Mouse (Mus musculus) ES-Bruce4 (cell line): ENCODE measurements around the gene Polr3g. TPM values are rescaled to one million over a fixed set of nuclear protein-coding genes. Genes with fewer than 3 reads are reported as not detected.
"Not testable (repeated sequence)": the region's sequence is repeated elsewhere in the genome, so short reads cannot be mapped to it uniquely, and the experiment has no call there.

Source experiments
- H3K27ac ChIP-seq: 2 replicates; pipeline ENCODE4 v1.5.1; 2012; ENCODE audit warnings: low read length, inconsistent platforms; ENCODE audit not compliant: insufficient read depth
- H3K27me3 ChIP-seq: 2 replicates; pipeline ENCODE4 v1.6.1; 2012; ENCODE audit warnings: mild to moderate bottlenecking, low read length, inconsistent platforms; ENCODE audit not compliant: control insufficient read depth, poor library complexity, insufficient read depth, severe bottlenecking
- H3K36me3 ChIP-seq: 2 replicates; pipeline ENCODE4 v1.6.1; 2012; ENCODE audit warnings: inconsistent platforms, mild to moderate bottlenecking, low read length, moderate library complexity; ENCODE audit not compliant: control insufficient read depth, poor library complexity, insufficient read depth, severe bottlenecking
- H3K4me1 ChIP-seq: one replicate; pipeline ENCODE4 v1.8.1; 2011; ENCODE audit warnings: low read length; ENCODE audit not compliant: control insufficient read depth, insufficient read depth
- H3K4me3 ChIP-seq: 2 replicates; pipeline ENCODE4 v1.5.1; 2011; ENCODE audit warnings: low read depth, mild to moderate bottlenecking, low read length
- H3K9ac ChIP-seq: 2 replicates; pipeline ENCODE4 v1.6.1; 2012; ENCODE audit warnings: low read depth, mild to moderate bottlenecking, inconsistent platforms; ENCODE audit not compliant: poor library complexity, severe bottlenecking
- H3K9me3 ChIP-seq: replicated peaks from 2 replicates; pipeline ENCODE4 v1.6.1; 2012; ENCODE audit warnings: mild to moderate bottlenecking, low read length, inconsistent platforms; ENCODE audit not compliant: control insufficient read depth, poor library complexity, insufficient read depth, severe bottlenecking
- CTCF ChIP-seq: IDR thresholded peaks from one replicate; pipeline ENCODE4 v1.8.1; 2011; ENCODE audit warnings: low read depth, low read length
- EP300 ChIP-seq: IDR thresholded peaks from 2 replicates; pipeline ENCODE4 v1.6.1; 2011; ENCODE audit warnings: low read depth, low read length; ENCODE audit not compliant: insufficient read depth
- POLR2A ChIP-seq: IDR thresholded peaks from one replicate; pipeline ENCODE4 v1.8.1; 2011; ENCODE audit warnings: low read length; ENCODE audit not compliant: insufficient read depth
- polyA plus RNA-seq: library from polyadenylated mRNA; stranded (reverse); fragments of >200 nt; gene quantifications from 2 replicates; pipeline ENCODE4 v1.2.4, GENCODE M21; 2011; ENCODE audit warnings: low read depth; ENCODE audit not compliant: missing spikeins, insufficient read depth, insufficient read length

The Polr3g gene
- polyA plus RNA-seq, 1 experiment = 60.2 TPM

- TF ChIP-seq CTCF = no peak
- TF ChIP-seq POLR2A = no peak
- no peak for TF ChIP-seq EP300
- Histone ChIP-seq H3K9ac (no peak overlapping the region), H3K36me3 (no peaks in the 10 kb centered on the region), H3K9me3 (no peaks in the 10 kb centered on the region), H3K4me1 (no peaks in the 10 kb centered on the region), H3K27ac (no peak overlapping the region), H3K27me3 (no peaks in the 10 kb centered on the region), H3K4me3 (no peak overlapping the region)
Observed at GRCm38 (mm10) chr13:81743391-81744091, 32.7 kb upstream of the Polr3g start.

DNA sequence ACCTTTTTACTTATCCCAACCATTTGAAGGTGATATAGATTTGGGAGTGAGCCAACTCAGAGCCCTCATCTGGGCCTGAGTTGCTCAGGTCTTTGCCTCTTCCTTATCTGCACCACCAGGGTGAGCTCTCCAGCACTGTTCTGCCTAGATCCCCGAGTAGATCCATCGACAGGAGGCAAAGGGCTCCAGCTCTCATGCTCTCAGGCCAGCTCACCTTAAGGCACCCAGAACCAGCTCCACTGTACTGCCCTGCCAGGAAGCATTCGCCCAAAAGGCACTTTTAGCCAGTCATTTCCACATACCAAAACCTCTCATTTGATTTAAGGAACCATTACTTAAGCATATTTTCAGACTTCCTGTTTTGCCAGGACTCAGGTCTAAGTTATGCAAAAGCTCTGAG, 30.1 kb upstream of the Polr3g start:
- Histone ChIP-seq H3K36me3 (no peaks in the 10 kb centered on the region), H3K4me1 (no peaks in the 10 kb centered on the region), H3K27ac (no peak overlapping the region), H3K9ac (no peak overlapping the region), H3K4me3 (no peak overlapping the region), H3K9me3 (no peaks in the 10 kb centered on the region), H3K27me3 (no peaks in the 10 kb centered on the region)
- TF ChIP-seq POLR2A (no peak), CTCF (no peak), EP300 (no peak)

DNA sequence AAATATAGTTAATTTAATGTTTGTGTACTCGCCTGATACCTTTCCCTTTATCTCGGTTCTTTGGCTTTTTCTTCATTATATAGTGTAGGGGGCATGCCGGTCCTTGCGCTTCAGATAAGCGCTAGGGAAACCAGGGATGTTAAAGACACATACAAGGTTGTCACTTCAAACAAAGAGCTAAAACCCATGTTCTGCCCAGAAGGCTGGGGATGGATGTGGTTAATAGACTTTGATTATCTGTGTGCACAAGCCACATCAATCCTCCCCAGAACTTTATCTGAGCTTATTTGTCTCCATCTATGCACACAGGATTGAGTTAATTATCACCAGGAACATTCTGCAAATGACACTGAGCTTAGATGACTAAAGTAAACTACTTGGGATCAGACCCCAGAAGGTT, 25.8 kb upstream of the Polr3g start:
- no peak overlapping the region for H3K27ac ChIP-seq
- no peaks in the 10 kb centered on the region for H3K9me3 ChIP-seq
- no peak for TF ChIP-seq CTCF
- no peak for TF ChIP-seq EP300
- TF ChIP-seq POLR2A = no peak
- H3K4me3 ChIP-seq = no peak overlapping the region
- H3K4me1 ChIP-seq = no peaks in the 10 kb centered on the region
- no peaks in the 10 kb centered on the region for H3K27me3 ChIP-seq
- no peaks in the 10 kb centered on the region for H3K36me3 ChIP-seq
- H3K9ac ChIP-seq = no peak overlapping the region

DNA sequence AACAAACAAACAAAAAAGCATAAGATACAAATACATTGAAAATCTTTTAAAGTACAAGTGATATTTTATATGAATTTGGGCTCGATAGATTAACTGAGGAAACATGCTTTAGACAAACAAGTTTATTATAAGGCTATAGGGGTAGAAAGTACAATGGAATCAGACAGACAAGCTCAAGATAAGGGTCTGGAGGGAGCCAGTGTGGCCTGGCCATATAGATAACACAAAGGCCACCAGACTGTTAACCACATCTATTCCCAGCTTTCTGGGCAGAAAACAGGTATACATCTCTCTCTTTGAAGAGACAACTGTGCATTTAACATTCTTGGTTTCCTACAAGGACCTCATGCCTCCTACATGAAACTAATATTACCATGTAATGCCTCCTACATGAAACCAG, 19.5 kb upstream of the Polr3g start:
- no peak for TF ChIP-seq POLR2A
- no peak for TF ChIP-seq EP300
- no peak for TF ChIP-seq CTCF
- H3K27me3 ChIP-seq = no peaks in the 10 kb centered on the region

DNA sequence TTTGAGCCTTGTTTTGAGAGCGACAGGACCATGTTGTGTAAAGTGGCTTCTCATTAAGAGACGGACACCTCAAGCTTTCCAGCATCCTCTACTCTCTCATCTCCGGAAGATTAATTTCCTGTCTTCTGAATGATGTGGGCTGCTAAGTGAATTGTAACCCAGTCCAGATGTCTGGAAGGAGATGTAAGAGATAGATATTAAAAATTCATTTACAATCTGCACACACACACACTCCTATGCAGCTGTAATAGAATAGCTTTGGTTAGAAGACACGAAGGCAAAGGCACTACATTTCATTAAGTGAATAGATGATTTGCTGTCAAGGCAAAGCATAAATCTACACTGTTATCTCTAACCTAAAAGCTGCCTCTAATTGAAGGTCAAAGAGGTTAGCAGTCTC, 18.3 kb upstream of the Polr3g start:
- no peak overlapping the region for H3K4me3 ChIP-seq
- no peak overlapping the region for H3K27ac ChIP-seq
- H3K9ac ChIP-seq = no peak overlapping the region
- no peaks in the 10 kb centered on the region for H3K27me3 ChIP-seq
- H3K36me3 ChIP-seq = no peaks in the 10 kb centered on the region
- TF ChIP-seq CTCF (no peak), EP300 (no peak), POLR2A (no peak)
- H3K4me1 ChIP-seq = no peaks in the 10 kb centered on the region
- 0 out of 2 replicates have a peak, but pooled peaks cover 2% of the 10 kb centered on the region for H3K9me3 ChIP-seq

More for the DNA sequence above, 19.5 kb upstream of the Polr3g start:
- Histone ChIP-seq H3K9ac (no peak overlapping the region), H3K4me3 (no peak overlapping the region), H3K36me3 (no peaks in the 10 kb centered on the region), H3K27ac (no peak overlapping the region), H3K4me1 (no peaks in the 10 kb centered on the region), H3K9me3 (0 out of 2 replicates have a peak, but pooled peaks cover 2% of the 10 kb centered on the region)

DNA sequence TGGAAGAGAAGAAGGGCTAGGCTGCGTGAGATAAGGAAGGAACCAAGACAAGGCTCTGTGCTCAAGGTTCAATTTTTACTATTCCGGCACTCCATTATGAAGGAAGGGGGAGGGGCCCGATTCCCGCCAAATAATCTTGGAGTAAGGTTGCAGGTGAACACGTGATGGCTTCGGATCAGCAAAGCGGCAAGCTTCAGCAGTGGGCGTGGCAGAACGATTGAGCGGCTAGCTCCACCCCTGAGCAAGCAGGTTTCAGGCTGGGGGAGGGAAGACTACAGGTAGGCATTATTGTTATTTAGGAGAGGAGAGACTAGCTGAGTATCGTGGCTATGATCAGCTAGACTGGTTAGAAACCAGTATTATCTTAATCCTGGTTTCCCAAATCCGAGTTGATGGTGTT, 17.3 kb upstream of the Polr3g start:
- peak overlapping the region; percentile 30; the same call in 1 of the 2 replicates for H3K4me3 ChIP-seq
- H3K4me1 ChIP-seq = not testable (repeated sequence)

More for the DNA sequence above, 17.3 kb upstream of the Polr3g start:
- H3K9me3 ChIP-seq, H3K27me3 ChIP-seq, H3K36me3 ChIP-seq, H3K9ac ChIP-seq, H3K27ac ChIP-seq: not testable (repeated sequence)
